In genomic region chr2:180692630-180693029, GRCm38 (mm10) we compare ENCODE assay signal across 8 mouse cellular contexts. TPM values are rescaled to one million over a fixed set of nuclear protein-coding genes. Genes with fewer than 3 reads are reported as not detected.
DNase-seq lines count a peak whose midpoint lies in the region; ATAC-seq and TF ChIP-seq lines count a peak whose summit lies in the region.

No protein-coding gene starts in this region.

- peak overlapping the region; percentile 42 for H3K9ac ChIP-seq in heart, embryonic 14.5 days (ENCODE audit: low read length)

- H3K9me3 ChIP-seq in heart, embryonic 14.5 days (ENCODE audit: control insufficient read depth, low read length): no peaks in the 10 kb centered on the region

- no peaks in the 10 kb centered on the region for H3K27me3 ChIP-seq in heart, embryonic 14.5 days (ENCODE audit: control insufficient read depth, insufficient read depth, low read length)

- H3K4me1 ChIP-seq in heart, embryonic 14.5 days (ENCODE audit: control insufficient read depth in 2 of 2, insufficient read depth in 2 of 2, low read length in 2 of 2): peaks cover 0 to 19% of the 10 kb centered on the region in 2 experiments; a peak in 3 of 4 replicates

- 0% methylated on average over 1 of the region's 1 CpGs for WGBS in heart, embryonic 14.5 days

- H3K36me3 ChIP-seq in heart, embryonic 14.5 days (ENCODE audit: control insufficient read depth, insufficient read depth, low read length): peaks cover 37% of the 10 kb centered on the region

- no peak for TF ChIP-seq CTCF in left cerebral cortex, adult 2 months (IDR thresholded peaks at IDR 0.05)

- intact Hi-C loops in left cerebral cortex, adult 2 months (cut with DNase I): no loop called here
- intact Hi-C loops in left cerebral cortex, postnatal 36 days (cut with DNase I): no loop called here

- DNase-seq in left cerebral cortex, adult 2 months (ENCODE audit: extremely low spot score in 1 of 2, low spot score in 2 of 2): no peak
- DNase-seq in left cerebral cortex, postnatal 36 days (ENCODE audit: low spot score in 2 of 2): no peak
- DNase-seq in lung, postnatal 4 days: peak; percentile 45 to 50
- DNase-seq in thymus, postnatal 10 days (ENCODE audit: low spot score in 2 of 2): no peak
- DNase-seq in layer of hippocampus, postnatal 25 days (ENCODE audit: extremely low spot score in 1 of 2, low spot score in 1 of 2): no peak
- no peak for DNase-seq in ovary, postnatal 14 days (ENCODE audit: low spot score)

- peak overlapping the region; percentile 80 for H3K27ac ChIP-seq in left cerebral cortex, adult 2 months
- H3K27ac ChIP-seq in heart, embryonic 14.5 days (replicated peaks in 1 of 2; ENCODE audit: control insufficient read depth in 1 of 2, insufficient read depth in 1 of 2, low read depth in 2 of 2, low read length in 2 of 2): peak overlapping the region; percentile 44 to 68

- peak overlapping the region; percentile 51 for H3K4me2 ChIP-seq in heart, embryonic 14.5 days (ENCODE audit: low read length)

- no peak overlapping the region for H3K4me3 ChIP-seq in left cerebral cortex, adult 2 months
- H3K4me3 ChIP-seq in heart, embryonic 14.5 days (ENCODE audit: control insufficient read depth in 1 of 2, insufficient read depth in 1 of 2, low read depth in 1 of 2, low read length in 2 of 2): peak overlapping the region in 1 of 2 experiments; percentile 14; a peak in 2 of 4 replicates

- ATAC-seq in common myeloid progenitor, adult 5-6 weeks (replicated peaks; ENCODE audit: low read depth, poor library complexity, severe bottlenecking): peak; percentile 94
- peak; percentile 59; the same call in 1 of the 2 replicates for ATAC-seq in heart, embryonic 14.5 days (ENCODE audit: insufficient number of reproducible peaks, insufficient read depth, low FRiP score, low read depth)

RNA-seq across cellular contexts. Expression of gene Dido1, which starts 17.2 kb away (rescaled TPM):
- 10 to 100 TPM; 59.5 to 60.2 TPM for total RNA-seq in left cerebral cortex, adult 2 months (2021)
- total RNA-seq in left cerebral cortex, postnatal 36 days (2021): 10 to 100 TPM; 51.2 to 62.8 TPM
- 64.8 and 81.1 TPM in 2 replicates for total RNA-seq in common myeloid progenitor, adult 5-6 weeks (2017)
- 16.4 and 18.9 TPM in 2 replicates for polyA plus RNA-seq in heart, embryonic 14.5 days (2014; fragmentation: Nextera tagmentation; extraction: Ambion mirVana)
- 10 to 100 TPM; 51.1 to 59.6 TPM for total RNA-seq in layer of hippocampus, postnatal 25 days (2021)

RNA-seq across cellular contexts. Expression of gene Gid8, which starts 17.3 kb away (rescaled TPM):
- 10 to 100 TPM; 62.9 to 65.5 TPM for total RNA-seq in left cerebral cortex, adult 2 months (2021)
- total RNA-seq in left cerebral cortex, postnatal 36 days (2021): 10 to 100 TPM; 63.1 to 63.3 TPM
- total RNA-seq in common myeloid progenitor, adult 5-6 weeks (2017): 78.3 and 83.0 TPM in 2 replicates
- polyA plus RNA-seq in heart, embryonic 14.5 days (2014; fragmentation: Nextera tagmentation; extraction: Ambion mirVana): 49.0 and 50.5 TPM in 2 replicates
- total RNA-seq in layer of hippocampus, postnatal 25 days (2021): 10 to 100 TPM; 60.5 to 62.2 TPM

RNA-seq across cellular contexts. Expression of gene Slc17a9, which starts 32.4 kb away (rescaled TPM):
- under 1 TPM in 1 of 2 experiments, not detected in 1; 0.57 TPM for total RNA-seq in left cerebral cortex, adult 2 months (2021)
- total RNA-seq in left cerebral cortex, postnatal 36 days (2021): under 1 TPM; 0.27 to 0.39 TPM
- 6.5 and 6.8 TPM in 2 replicates for total RNA-seq in common myeloid progenitor, adult 5-6 weeks (2017)
- polyA plus RNA-seq in heart, embryonic 14.5 days (2014; fragmentation: Nextera tagmentation; extraction: Ambion mirVana): 0.43 and 0.55 TPM in 2 replicates
- under 1 TPM; 0.12 to 0.52 TPM for total RNA-seq in layer of hippocampus, postnatal 25 days (2021)

RNA-seq across cellular contexts. Expression of gene Tcfl5, which starts 50.1 kb away (rescaled TPM):
- total RNA-seq in left cerebral cortex, adult 2 months (2021): 1 to 10 TPM in 1 of 2 experiments, under 1 TPM in 1; 0.86 to 1.3 TPM
- 1 to 10 TPM in 1 of 2 experiments, under 1 TPM in 1; 0.81 to 1.0 TPM for total RNA-seq in left cerebral cortex, postnatal 36 days (2021)
- total RNA-seq in common myeloid progenitor, adult 5-6 weeks (2017): not detected in 2 replicates
- not detected in 2 replicates for polyA plus RNA-seq in heart, embryonic 14.5 days (2014; fragmentation: Nextera tagmentation; extraction: Ambion mirVana)
- under 1 TPM; 0.42 to 0.49 TPM for total RNA-seq in layer of hippocampus, postnatal 25 days (2021)

Comparison
In these comparisons a context has a peak if more than half of its experiments do, and no peak if none do; other contexts are left out.
1. DNase-seq: peak in lung, postnatal 4 days (2 of 2); none in left cerebral cortex, adult 2 months (0 of 2), left cerebral cortex, postnatal 36 days (0 of 2), thymus, postnatal 10 days (0 of 2), layer of hippocampus, postnatal 25 days (0 of 2) and ovary, postnatal 14 days (single experiment).